Mouse (Mus musculus) T-helper 17 cell (primary cell): ENCODE results near the gene Borcs6.

Experiments
- in situ Hi-C, 2 experiments: fragments of 300-600 bp; cut with MboI, MseI; formaldehyde crosslinking; loops; 1 replicate in 1 of 2; 2 replicates in 1 of 2; pipeline ENCODE4 v1.15.1; 2025; ENCODE audit warnings: high pct_unique_total_duplicates in 2 of 2

Gene Borcs6

DNA sequence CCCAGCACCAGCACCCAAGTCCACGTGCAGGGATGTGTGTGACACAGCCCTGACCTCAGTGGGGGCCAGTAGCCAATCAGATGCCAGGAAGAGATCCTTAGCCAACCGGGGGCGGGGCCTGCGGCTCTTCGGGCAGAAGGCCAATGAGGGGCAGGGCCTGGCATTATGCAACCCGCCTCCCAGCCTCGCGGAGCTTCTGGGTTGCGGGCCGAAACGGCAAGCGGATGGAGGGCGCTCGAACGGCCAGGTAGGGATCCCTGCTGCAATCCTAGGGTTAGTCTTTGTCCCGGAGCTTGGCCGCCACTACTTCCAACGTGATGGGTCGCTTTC lies 39.2 kb downstream of the Borcs6 start:
- in situ Hi-C loops, result loop anchor here in 1 of 2 experiments (10.0 to 25.0 kb wide), 3 partner anchors 194 to 1564 kb away; partner anchors contain the start of genes Eno3, Kdm6b, Pfn1 and Rpl26

DNA sequence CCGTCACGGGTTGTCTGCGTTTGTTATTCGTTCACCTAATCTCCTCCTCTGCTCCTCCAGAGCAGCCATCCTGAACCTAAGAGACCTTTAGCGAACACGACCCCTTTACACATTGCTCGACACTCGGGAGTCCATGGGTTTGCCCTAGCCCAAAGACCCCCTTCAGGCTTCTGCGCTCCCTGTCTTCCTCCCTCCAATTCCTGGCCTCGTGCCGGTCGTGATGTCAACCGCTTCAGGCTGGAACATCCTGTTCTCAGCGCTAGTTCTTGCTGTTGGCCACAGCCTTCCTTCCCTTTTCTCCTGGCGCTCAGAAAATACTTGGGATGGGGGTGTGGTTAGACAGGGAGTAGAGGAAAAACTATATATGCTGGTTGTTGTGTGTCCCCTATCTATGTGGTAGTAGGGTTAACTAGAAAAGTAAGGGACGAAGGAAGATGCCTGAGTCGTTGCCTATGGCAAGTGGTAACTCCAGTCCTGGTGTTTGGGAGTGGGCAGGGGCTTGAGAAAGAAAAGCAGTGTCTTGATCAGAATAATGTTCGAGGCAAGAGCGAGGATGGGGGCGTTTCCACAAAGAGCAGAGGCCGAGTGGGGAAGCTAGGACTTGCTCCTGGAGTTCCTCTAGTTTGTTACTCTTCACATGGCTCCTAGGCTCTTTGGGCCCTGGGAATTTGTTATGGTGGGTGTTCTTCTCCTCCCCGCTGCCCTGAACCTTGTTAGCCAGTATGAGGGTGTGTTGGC lies 39.8 kb downstream of the Borcs6 start:
- in situ Hi-C loops, result loop anchor here in 1 of 2 experiments (10.0 to 25.0 kb wide), 3 partner anchors 195 to 1563 kb away; partner anchors contain the start of genes Eno3, Kdm6b, Pfn1 and Rpl26

DNA sequence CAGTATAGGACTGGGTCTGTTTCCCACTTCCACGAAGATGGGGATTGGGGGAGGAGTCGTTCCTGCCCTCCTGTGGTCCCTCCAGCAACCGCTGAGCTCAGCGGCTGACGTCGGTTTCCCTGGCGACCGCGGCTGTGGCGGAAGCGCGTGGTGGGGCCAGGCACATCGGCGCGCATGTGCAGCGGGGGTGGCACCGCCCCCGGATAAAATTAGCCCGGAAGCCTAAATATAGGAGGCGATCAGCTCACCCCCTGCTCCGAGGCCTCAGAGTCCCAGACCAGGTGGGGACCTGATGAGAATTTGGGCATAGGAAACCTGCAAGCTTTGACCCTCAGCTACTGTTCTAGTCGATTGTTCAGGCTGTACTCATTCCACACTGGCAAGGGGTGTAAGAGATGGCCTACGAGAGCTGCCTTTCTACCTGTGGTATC lies 40.4 kb downstream of the Borcs6 start:
- in situ Hi-C loops, result loop anchor here (5.0 to 25.0 kb wide), 6 partner anchors 195 to 1562 kb away; partner anchors contain the start of genes Acadvl (in 1 of the 2), Dlg4 (in 1 of the 2), Eif4a1 (in 1 of the 2) and Eno3 (in 1 of the 2)

DNA sequence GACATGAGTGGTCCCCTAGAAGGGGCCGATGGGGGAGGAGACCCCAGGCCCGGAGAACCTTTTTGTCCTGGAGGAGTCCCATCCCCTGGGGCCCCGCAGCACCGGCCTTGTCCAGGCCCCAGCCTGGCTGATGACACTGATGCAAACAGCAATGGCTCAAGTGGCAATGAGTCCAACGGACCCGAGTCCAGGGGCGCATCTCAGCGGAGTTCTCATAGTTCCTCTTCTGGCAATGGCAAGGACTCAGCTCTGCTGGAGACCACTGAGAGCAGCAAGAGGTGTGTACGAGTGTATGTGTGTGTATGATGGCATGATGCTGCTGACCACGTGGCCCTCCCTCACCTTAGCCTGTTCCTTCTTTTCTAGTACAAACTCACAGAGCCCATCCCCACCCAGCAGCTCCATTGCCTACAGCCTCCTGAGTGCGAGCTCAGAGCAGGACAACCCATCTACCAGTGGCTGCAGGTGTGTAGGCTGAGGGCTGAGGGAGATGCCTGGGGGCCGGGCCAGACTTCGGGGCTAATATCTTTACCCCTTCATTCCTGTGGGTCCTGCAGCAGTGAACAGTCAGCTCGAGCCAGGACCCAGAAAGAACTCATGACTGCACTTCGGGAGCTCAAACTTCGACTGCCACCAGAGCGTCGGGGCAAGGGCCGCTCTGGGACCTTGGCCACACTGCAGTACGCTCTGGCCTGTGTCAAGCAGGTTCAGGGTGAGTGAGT lies 41.3 kb downstream of the Borcs6 start:
- in situ Hi-C loops, result loop anchor here (5.0 to 10.0 kb wide), 3 partner anchors 572 to 914 kb away; partner anchors contain the start of genes Acadvl (in 1 of the 2), Dlg4 (in 1 of the 2), Eif4a1 (in 1 of the 2) and Polr2a (in 1 of the 2)

DNA sequence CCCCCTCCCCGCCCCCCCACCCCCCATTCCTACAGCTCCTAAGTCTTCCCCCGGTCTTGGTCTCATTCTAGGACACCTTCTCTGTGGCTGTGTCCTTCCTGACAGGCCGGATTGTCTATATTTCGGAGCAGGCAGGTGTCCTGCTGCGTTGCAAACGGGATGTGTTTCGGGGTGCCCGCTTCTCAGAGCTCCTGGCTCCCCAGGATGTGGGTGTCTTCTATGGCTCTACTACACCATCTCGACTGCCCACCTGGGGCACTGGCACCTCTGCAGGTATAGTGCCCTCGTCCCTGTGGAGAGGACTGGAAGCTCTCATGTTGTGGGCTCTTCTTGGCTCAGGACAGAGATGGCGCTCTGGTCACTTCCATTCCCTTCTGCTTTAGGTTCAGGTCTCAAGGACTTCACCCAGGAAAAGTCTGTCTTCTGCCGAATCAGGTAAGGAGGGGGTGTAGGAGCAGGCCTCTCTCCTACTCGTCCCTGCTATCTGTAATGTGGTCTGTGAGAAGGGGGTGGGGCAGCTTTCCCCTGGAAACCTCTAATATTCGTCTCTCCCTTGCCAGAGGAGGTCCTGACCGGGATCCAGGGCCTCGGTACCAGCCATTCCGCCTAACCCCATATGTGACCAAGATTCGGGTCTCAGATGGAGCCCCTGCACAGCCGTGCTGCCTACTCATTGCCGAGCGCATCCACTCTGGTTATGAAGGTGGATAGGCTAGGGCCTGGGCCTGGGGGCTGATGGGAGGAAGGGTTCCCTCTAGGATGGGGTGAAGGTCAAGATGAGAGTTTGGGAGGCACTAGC lies 42.3 kb downstream of the Borcs6 start:
- in situ Hi-C loops, result loop anchor here (5.0 to 10.0 kb wide), 3 partner anchors 570 to 913 kb away; partner anchors contain the start of genes Acadvl (in 1 of the 2), Dlg4 (in 1 of the 2), Eif4a1 (in 1 of the 2) and Polr2a (in 1 of the 2)

DNA sequence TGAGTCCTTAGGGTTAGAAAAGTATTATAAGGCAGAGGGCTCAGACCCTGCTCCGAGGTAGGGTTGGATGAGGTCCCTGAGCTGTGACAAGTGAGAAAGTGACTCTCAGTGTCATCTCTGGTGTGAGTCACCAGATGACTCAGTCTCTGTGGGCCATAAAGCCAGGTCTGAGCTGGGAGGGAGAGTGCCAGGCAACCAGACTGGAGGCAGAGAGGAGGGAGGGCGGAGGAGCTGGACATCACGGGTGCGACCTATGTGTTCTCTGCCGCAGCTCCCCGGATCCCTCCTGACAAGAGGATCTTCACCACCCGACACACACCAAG lies 42.8 kb downstream of the Borcs6 start:
- in situ Hi-C loops, result loop anchor here (5.0 to 10.0 kb wide), 3 partner anchors 570 to 912 kb away; partner anchors contain the start of genes Acadvl (in 1 of the 2), Dlg4 (in 1 of the 2), Eif4a1 (in 1 of the 2) and Polr2a (in 1 of the 2)

DNA sequence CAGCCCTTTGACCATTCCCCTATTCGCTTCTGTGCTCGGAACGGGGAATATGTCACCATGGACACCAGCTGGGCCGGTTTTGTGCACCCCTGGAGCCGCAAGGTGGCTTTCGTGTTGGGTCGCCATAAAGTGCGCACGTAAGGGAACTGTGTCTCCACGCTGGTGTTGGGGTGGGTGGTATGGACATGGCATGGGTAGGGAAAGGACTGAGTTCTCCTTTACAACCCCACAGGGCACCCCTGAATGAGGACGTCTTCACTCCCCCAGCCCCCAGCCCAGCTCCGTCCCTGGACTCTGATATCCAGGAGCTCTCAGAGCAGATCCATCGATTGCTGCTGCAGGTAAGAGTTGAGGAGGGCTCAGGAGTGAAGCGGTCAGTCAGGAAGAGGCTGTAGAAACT lies 43.6 kb downstream of the Borcs6 start:
- in situ Hi-C loops, result loop anchor here (5.0 to 10.0 kb wide), 3 partner anchors 569 to 912 kb away; partner anchors contain the start of genes Acadvl (in 1 of the 2), Dlg4 (in 1 of the 2), Eif4a1 (in 1 of the 2) and Polr2a (in 1 of the 2)

DNA sequence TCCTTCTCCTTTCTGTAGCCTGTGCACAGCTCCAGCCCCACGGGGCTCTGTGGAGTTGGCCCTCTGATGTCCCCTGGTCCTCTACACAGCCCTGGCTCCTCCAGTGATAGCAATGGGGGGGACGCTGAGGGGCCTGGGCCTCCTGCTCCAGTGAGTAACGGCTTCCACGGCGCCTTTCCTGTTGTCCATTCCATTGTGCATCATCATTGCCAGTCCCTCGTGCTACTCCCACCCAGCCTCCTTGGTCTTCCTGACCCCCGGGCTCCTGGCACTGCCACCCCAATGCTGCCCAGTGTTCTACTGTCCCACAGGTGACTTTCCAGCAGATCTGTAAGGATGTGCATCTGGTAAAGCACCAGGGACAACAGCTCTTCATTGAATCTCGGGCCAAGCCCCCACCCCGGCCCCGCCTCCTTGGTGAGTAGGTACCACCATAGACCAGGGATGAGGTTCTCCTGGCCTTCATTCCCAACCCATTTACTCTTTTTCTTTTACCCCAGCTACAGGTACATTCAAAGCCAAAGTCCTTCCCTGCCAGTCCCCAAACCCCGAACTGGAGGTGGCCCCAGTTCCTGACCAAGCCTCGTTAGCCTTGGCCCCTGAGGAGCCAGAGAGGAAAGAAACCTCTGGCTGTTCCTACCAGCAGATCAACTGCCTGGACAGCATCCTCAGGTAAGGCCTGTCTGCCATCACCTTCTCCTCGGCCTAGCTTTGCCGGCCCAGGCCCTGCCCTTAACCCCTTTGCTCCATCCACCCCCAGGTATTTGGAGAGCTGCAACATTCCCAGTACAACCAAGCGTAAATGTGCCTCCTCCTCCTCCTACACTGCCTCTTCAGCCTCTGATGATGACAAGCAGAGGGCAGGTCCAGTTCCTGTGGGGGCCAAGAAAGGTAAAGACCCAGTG lies 44.3 kb downstream of the Borcs6 start:
- in situ Hi-C loops, result loop anchor here (5.0 to 10.0 kb wide), 3 partner anchors 569 to 911 kb away; partner anchors contain the start of genes Acadvl (in 1 of the 2), Dlg4 (in 1 of the 2), Eif4a1 (in 1 of the 2) and Polr2a (in 1 of the 2)

DNA sequence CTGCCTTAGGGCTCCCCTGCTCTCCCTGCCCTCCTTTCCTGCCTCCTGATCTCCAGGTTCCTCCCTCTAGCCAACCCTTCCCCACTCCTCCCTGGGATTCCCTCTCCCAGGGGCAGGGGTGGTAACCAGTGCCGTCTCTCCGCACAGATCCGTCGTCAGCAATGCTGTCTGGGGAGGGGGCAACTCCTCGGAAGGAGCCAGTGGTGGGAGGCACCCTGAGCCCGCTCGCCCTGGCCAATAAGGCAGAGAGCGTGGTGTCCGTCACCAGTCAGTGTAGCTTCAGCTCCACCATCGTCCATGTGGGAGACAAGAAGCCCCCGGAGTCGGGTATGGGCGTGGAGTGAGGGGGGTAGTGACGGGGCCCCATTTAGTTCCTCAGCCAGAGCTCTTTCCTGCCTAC lies 45.0 kb downstream of the Borcs6 start:
- in situ Hi-C loops, result loop anchor here (5.0 to 10.0 kb wide), 3 partner anchors 568 to 910 kb away; partner anchors contain the start of genes Acadvl (in 1 of the 2), Dlg4 (in 1 of the 2), Eif4a1 (in 1 of the 2) and Polr2a (in 1 of the 2)

DNA sequence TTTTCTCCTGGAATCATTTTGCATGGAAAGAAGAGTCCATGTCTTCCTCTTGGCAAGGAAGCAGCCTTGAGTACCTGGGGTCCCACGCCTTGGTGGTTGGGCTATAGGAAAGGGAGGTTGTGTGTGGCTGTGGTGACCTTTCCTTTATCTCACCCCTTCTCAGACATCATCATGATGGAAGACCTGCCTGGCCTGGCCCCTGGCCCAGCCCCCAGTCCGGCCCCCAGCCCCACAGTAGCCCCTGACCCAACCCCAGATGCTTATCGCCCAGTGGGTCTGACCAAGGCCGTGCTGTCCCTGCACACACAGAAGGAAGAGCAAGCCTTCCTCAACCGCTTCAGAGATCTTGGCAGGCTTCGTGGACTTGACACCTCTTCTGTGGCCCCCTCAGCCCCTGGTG lies 45.7 kb downstream of the Borcs6 start:
- in situ Hi-C loops, result loop anchor here in 1 of 2 experiments (10.0 kb wide), 1 partner anchor 910 kb away; the partner anchor contains the start of genes Acadvl and Dlg4

DNA sequence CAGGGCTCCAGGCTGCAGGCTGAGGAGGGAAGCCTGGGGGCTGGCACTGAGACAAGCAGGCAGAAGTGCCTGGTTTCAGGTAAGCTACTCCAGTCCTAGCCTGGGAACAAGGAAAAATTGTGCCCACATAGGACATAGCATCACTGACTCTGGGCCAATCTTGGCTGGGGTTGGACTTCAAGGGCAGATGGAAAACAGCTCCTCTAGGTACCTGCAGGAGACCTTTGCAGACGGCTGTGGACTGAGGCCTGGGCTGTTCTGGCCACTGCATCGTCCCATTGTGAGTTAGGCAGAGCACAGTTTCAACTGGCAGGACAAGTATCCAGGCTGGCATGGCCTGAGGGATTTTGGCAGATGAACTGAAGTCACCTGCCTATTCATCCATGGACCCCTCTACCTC lies 46.3 kb downstream of the Borcs6 start:
- in situ Hi-C loops, result loop anchor here in 1 of 2 experiments (10.0 kb wide), 1 partner anchor 909 kb away; the partner anchor contains the start of genes Acadvl and Dlg4

DNA sequence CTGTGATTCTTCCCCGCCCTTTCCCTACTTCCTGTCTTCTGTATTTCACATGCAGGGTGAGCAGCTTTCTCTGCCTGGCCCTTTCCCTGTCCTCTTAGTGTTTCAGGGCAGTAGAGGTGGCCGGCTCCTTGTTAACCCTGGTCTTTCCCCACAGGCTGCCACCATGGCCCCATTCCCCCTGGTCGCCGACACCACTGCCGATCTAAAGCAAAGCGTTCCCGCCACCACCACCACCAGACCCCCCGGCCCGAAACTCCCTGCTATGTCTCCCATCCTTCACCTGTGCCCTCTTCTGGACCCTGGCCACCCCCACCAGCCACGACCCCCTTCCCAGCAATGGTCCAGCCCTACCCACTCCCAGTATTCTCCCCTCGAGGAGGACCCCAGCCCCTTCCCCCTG lies 46.8 kb downstream of the Borcs6 start:
- in situ Hi-C loops, result loop anchor here in 1 of 2 experiments (10.0 kb wide), 1 partner anchor 909 kb away; the partner anchor contains the start of genes Acadvl and Dlg4

DNA sequence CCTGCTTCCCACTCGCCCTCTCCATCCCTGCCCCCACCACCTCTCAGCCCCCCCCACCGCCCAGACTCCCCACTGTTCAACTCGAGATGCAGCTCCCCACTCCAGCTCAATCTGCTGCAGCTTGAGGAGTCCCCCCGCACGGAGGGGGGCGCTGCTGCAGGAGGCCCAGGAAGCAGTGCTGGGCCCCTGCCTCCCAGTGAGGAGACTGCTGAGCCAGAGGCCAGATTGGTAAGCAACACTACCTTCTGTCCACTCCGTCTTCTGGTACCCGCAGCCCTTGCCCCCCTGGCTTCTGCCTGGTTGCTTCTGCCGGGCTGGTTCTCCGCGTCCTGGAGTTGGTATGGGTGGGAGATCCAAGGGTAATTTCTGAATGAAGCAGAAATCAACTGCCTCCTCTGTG lies 47.3 kb downstream of the Borcs6 start:
- in situ Hi-C loops, result loop anchor here in 1 of 2 experiments (10.0 kb wide), 1 partner anchor 908 kb away; the partner anchor contains the start of genes Acadvl and Dlg4

DNA sequence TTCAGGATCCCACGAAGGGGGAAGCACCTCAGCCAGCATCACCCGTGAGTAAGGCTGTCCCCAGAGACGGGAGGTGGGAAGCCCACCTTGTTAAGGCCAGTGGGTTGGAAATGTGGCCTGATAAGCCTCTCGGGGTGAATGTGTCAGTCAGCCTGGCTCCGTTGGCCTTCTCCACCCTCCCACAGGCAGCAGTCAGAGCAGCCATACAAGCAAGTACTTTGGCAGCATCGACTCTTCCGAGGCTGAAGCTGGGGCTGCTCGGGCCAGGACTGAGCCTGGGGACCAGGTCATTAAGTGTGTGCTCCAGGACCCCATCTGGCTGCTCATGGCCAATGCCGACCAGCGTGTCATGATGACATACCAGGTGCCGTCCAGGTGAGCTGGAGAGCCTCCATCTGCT lies 48.2 kb downstream of the Borcs6 start:
- in situ Hi-C loops, result loop anchor here in 1 of 2 experiments (10.0 kb wide), 1 partner anchor 907 kb away; the partner anchor contains the start of genes Acadvl and Dlg4

DNA sequence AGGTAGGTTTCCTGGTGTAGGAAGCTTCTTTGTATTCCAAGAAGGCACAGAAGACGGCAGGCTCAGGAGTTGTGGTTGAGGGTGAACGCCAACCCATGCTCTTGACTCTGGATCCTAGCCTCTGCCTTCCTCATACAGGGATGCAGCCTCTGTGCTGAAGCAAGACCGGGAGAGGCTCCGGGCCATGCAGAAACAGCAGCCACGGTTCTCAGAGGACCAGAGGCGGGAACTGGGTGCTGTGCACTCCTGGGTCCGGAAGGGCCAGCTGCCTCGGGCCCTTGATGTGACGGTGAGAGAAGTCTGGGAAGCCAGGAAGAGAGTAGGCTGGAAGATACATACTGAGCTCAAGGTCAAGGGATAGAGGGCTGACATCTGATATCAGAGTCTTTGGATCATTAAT lies 48.7 kb downstream of the Borcs6 start:
- in situ Hi-C loops, result loop anchor here in 1 of 2 experiments (10.0 kb wide), 1 partner anchor 907 kb away; the partner anchor contains the start of genes Acadvl and Dlg4

DNA sequence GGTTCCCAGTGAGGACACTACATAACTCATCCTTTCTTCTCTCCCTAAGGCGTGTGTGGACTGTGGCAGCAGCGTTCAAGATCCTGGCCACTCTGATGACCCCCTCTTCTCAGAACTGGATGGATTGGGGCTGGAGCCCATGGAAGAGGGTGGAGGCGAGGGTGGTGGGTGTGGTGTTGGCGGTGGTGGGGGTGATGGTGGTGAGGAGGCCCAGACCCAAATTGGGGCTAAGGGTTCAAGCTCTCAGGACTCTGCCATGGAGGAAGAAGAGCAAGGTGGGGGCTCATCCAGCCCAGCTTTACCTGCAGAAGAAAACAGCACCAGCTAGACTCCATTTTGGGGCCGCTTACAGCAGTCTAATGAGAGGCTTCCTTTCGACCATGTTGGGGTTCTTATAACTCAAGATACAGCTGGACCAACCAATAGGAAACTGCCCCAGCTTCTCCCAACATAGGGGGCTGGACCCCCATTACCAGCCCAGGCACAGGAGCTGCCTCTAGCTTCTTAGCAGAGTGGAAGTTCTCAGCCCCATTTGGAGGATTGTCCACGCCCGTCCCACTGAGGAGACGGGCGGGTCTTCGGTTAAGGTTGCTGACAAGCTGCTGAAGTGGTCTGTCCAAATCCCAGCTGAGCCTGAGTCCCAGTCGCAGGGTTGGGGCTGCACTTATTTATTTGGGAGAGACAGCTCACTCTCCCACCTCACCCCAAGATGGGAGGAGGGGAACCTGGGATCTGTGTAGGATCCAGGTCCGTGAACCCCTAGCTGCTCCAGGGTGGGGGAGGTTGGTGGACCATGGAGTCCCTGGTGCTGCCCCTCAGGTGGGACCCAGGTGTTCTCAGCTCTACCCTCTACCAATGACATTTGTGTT lies 49.7 kb downstream of the Borcs6 start:
- in situ Hi-C loops, result loop anchor here in 1 of 2 experiments (10.0 kb wide), 1 partner anchor 906 kb away; the partner anchor contains the start of genes Acadvl and Dlg4

DNA sequence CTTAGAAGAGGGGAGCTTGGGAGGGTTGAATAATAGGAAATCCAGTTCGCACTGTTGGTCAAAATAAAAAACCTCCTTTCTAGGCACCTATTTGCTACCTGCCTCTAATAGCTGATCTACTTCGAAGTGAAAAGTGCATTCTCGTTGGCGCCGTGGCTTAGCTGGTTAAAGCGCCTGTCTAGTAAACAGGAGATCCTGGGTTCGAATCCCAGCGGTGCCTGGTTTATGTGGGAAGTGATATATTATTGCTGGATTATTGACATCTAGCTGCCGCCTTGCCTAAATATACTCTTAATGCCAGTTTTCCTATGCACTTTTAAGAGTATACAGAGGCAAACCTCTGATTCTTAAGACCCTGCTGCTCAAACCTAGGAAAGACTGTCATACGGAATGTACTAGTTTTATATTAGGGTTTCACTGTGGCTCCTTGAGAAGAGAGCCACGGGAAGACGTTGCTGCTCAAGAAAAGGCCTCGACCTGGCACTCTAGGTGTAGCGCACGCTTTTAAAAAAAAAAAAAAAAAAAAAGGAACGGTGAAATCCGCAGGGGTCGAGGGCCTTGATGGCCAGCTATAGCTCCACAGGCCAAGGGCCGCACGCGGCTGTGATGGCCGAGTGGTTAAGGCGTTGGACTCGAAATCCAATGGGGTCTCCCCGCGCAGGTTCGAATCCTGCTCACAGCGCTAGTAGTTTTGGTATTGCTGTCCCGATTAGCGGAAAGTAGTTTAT lies 51.0 kb downstream of the Borcs6 start:
- in situ Hi-C loops, result no loop called here
